Mouse (Mus musculus) hindbrain, embryonic 13.5 days (tissue): ENCODE results near the gene H2afv. TPM values are rescaled to one million over a fixed set of nuclear protein-coding genes. Genes with fewer than 3 reads are reported as not detected.
"Not testable (repeated sequence)": the region's sequence is repeated elsewhere in the genome, so short reads cannot be mapped to it uniquely, and the experiment has no call there.

ENCODE experiments used
- ATAC-seq: fragments of 200-750 bp; cut with Nextera tagmentation; 2 replicates; pipeline ENCODE4 v1.8.0; 2017; ENCODE audit warnings: moderate TSS enrichment; ENCODE audit not compliant: low FRiP score
- H3K27ac ChIP-seq: fragments of 300-500 bp; sonication (generic); 2 replicates; pipeline ENCODE4 v1.5.1; 2015; ENCODE audit warnings: inconsistent platforms, mild to moderate bottlenecking, moderate library complexity
- H3K27me3 ChIP-seq: fragments of 300-500 bp; sonication (generic); 2 replicates; pipeline ENCODE4 v1.6.1; 2015; ENCODE audit warnings: mild to moderate bottlenecking, inconsistent platforms
- H3K36me3 ChIP-seq: fragments of 300-500 bp; sonication (generic); 2 replicates; pipeline ENCODE4 v1.6.1; 2015; ENCODE audit warnings: mild to moderate bottlenecking, inconsistent platforms
- H3K4me1 ChIP-seq: fragments of 300-500 bp; sonication (generic); replicated peaks from 2 replicates; pipeline ENCODE4 v1.6.1; 2015; ENCODE audit warnings: inconsistent platforms
- H3K4me2 ChIP-seq: fragments of 300-500 bp; sonication (generic); 2 replicates; pipeline ENCODE4 v1.6.1; 2015; ENCODE audit warnings: inconsistent platforms, mild to moderate bottlenecking, moderate library complexity
- H3K4me3 ChIP-seq: fragments of 300-500 bp; sonication (generic); 2 replicates; pipeline ENCODE4 v1.5.1; 2015; ENCODE audit warnings: mild to moderate bottlenecking, inconsistent platforms
- H3K9ac ChIP-seq: fragments of 300-500 bp; sonication (generic); 2 replicates; pipeline ENCODE4 v1.6.1; 2015; ENCODE audit warnings: mild to moderate bottlenecking, inconsistent platforms
- H3K9me3 ChIP-seq: fragments of 300-500 bp; sonication (generic); 2 replicates; pipeline ENCODE4 v1.6.1; 2016; ENCODE audit warnings: inconsistent platforms
- WGBS: fragments of 180-500 bp; shearing (Covaris S2); methylation state at CpG from one replicate; pipeline ENCODE4 v1.1.7; 2015; 5-methylcytosine and 5-hydroxymethylcytosine counted together
- polyA plus RNA-seq: library from polyadenylated mRNA; unstranded; fragments of >200 nt; fragmentation: Nextera tagmentation; extraction: Ambion mirVana; gene quantifications from 2 replicates; pipeline ENCODE4 v1.2.1, GENCODE M21; 2015

Gene H2afv
- polyA plus RNA-seq, 1 experiment from 2014 or later: 381 TPM

DNA sequence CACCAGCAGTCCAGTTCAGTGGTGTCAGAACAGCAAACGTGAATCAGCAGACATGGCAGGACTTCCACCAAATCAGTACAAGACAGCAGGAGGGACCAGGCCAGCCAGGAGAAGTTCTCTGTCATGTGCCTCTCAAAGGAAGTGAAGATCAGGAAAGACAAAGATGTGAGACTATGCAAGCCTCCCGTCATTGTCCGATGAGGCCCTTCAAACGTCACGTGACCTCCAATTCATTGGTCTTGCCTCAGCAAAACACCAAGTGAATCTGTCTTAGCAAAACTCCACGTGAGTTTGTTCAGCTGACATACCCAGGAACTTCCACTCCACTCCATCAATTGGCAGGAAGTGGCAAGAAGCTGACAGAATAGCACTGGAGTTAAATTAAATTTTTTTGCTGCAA, 11.8 kb upstream of the H2afv start:
- no peak overlapping the region for H3K27ac ChIP-seq

DNA sequence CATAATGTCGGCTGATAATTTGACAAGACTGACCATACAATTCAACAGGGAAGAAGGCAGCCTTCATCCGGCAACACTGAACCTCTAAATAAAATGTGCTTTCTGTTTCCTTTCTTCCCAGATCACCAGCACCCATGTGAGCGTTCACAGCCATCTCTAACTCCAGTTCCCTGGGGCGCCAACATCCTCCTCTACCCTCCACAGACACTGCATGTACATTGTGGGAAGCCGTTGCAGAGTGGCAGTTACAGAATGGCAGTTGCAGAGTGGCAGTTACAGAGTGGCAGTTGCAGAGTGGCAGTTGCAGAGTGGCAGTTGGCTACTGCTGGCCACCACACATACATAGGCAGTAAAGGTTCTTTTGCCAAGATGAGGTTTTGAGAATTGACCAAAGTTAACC, 3.9 kb upstream of the H2afv start:
- H3K27me3 ChIP-seq, ATAC-seq: not testable (repeated sequence)

More for the DNA sequence above, 11.8 kb upstream of the H2afv start:
- ATAC-seq: no peak
- no peaks in the 10 kb centered on the region for H3K27me3 ChIP-seq
- H3K4me3 ChIP-seq: no peak overlapping the region
- H3K4me2 ChIP-seq: no peak overlapping the region
- no peaks in the 10 kb centered on the region for H3K4me1 ChIP-seq
- H3K9ac ChIP-seq: no peak overlapping the region
- H3K36me3 ChIP-seq: no peaks in the 10 kb centered on the region
- WGBS: 75% methylated on average over 6 of the region's 6 CpGs
- H3K9me3 ChIP-seq: 0 out of 2 replicates have a peak, but pooled peaks cover 2% of the 10 kb centered on the region

DNA sequence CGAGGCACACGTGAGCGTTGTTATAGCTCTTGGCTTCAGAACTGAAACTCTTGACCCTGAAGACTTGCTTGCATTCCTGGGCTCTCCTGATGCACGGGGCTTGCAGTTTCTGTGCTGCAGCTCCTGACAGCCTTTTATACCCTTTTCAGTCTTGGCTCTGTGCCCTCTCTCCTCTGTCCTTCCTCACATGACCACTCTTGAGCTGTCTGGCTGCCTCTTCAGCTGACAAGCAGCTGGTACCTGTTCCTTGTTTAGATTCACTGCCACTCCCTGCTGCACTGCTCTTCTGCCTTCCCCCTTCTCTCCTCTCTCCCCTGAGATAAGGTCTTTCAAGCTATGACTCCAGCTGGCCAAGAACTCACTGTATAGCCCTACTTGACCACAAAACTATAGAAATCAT, 3.2 kb upstream of the H2afv start:
- Histone ChIP-seq H3K9me3 (no peaks in the 10 kb centered on the region), H3K4me3 (no peak overlapping the region), H3K27me3 (no peaks in the 10 kb centered on the region), H3K36me3 (no peaks in the 10 kb centered on the region), H3K4me1 (peaks cover 11% of the 10 kb centered on the region), H3K9ac (no peak overlapping the region), H3K4me2 (no peak overlapping the region), H3K27ac (no peak overlapping the region)
- 92% methylated on average over 4 of the region's 4 CpGs for WGBS
- no peak for ATAC-seq

More for the DNA sequence above, 3.9 kb upstream of the H2afv start:
- H3K9me3 ChIP-seq, H3K4me1 ChIP-seq, H3K4me2 ChIP-seq, H3K9ac ChIP-seq, H3K27ac ChIP-seq, H3K36me3 ChIP-seq, H3K4me3 ChIP-seq: not testable (repeated sequence)
- WGBS: 94% methylated on average over 5 of the region's 5 CpGs

DNA sequence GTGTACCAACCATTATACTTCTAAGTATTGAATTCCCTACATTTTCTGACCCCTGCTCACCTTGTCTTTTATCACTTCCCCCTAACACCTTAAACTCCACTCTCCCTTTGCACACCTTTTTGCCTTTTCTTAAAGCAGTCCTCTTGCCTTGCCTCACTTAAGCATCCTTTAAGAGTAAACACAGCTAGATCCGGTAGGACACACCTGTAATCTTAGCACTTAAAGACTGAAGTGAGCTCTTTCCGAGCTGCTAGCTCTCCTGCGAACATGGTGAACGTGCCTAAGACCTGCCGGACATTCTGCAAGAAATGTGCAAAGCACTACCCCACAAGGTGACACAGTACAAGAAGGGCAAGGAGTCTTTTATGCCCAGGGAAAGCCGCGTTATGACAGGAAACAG, 1.7 kb upstream of the H2afv start:
- 93% methylated on average over 7 of the region's 7 CpGs for WGBS
- no peaks in the 10 kb centered on the region for H3K27me3 ChIP-seq
- peaks cover 11% of the 10 kb centered on the region for H3K4me1 ChIP-seq
- no peaks in the 10 kb centered on the region for H3K9me3 ChIP-seq
- H3K36me3 ChIP-seq: 0 out of 2 replicates have a peak, but pooled peaks cover 3% of the 10 kb centered on the region
- H3K4me3 ChIP-seq: no peak overlapping the region
- H3K4me2 ChIP-seq: no peak overlapping the region
- H3K9ac ChIP-seq: no peak overlapping the region
- no peak overlapping the region for H3K27ac ChIP-seq
- ATAC-seq: no peak

DNA sequence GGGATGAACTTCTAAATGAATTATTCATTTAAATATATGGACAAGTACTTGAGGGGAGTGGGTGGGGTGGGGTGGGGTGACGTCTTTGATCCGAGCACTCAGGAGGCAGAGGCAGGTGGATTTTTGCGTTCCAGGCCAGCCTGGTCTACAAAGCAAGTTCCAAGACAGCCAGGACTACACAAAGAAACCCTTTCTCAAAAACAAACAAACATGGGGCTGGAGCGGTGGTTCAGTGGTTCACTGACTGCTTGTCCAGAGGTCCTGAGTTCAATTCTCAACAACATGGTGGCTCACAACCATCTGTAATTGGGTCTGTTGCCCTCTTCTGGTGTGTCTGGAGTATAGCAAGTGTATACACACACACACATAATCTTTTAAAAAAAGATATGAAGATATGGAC, 1.2 kb upstream of the H2afv start:
- Histone ChIP-seq H3K4me1 (peaks cover 11% of the 10 kb centered on the region), H3K9me3 (no peaks in the 10 kb centered on the region), H3K27me3 (no peaks in the 10 kb centered on the region), H3K9ac (no peak overlapping the region), H3K27ac (no peak overlapping the region), H3K4me2 (peak overlapping the region; percentile 55; the same call in 1 of the 2 replicates), H3K36me3 (0 out of 2 replicates have a peak, but pooled peaks cover 3% of the 10 kb centered on the region), H3K4me3 (no peak overlapping the region)
- WGBS: 78% methylated on average over 4 of the region's 4 CpGs
- no peak for ATAC-seq

DNA sequence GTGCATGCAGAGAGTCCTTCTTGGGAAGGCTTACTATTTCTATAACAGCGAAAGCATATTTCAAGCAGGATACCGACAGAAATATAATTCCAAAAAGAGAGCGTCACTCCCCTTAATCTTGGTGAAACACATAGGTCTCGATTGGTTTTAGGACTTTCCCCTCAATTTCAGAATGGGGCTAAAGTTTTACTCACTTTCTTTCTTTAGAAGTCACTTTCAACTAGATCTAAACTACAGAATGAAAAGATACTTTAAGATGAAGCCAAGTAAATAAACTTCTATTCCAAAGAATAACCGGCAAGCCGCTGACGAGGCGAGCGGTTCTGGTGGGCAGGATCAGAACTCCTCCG, 541 bp downstream of the H2afv start:
- ATAC-seq: no peak
- H3K4me1 ChIP-seq: peaks cover 11% of the 10 kb centered on the region
- peak overlapping the region; percentile 89 for H3K9ac ChIP-seq
- WGBS: under 1% methylated on average over 10 of the region's 10 CpGs
- H3K4me2 ChIP-seq: peak overlapping the region; percentile 62
- H3K27ac ChIP-seq: peak overlapping the region; percentile 97
- 0 out of 2 replicates have a peak, but pooled peaks cover 5% of the 10 kb centered on the region for H3K36me3 ChIP-seq
- H3K27me3 ChIP-seq: no peaks in the 10 kb centered on the region
- peak overlapping the region; percentile 75 for H3K4me3 ChIP-seq
- no peaks in the 10 kb centered on the region for H3K9me3 ChIP-seq

DNA sequence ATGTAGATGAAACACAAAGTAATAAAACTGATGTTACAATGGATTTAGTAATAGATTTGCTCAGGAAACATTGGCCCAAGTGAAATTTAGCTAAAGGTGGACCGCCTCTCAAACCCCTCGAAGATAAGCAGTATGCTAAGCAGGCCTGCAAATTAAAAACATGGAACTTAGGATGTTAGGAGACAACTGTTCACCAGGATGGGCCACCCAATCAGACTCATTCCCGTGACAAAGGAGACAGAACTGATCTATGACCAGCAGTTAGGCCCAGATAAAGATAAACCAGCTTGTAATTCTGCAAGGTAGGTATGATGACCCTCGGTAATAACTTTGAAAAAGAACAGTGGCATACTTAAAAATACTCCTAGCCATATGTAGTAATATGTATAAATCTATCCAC, 1.1 kb downstream of the H2afv start:
- H3K27me3 ChIP-seq: no peaks in the 10 kb centered on the region
- peak overlapping the region; percentile 62 for H3K4me2 ChIP-seq
- 62% methylated on average over 4 of the region's 4 CpGs for WGBS
- ATAC-seq: no peak
- H3K4me3 ChIP-seq: peak overlapping the region; percentile 75
- peaks cover 11% of the 10 kb centered on the region for H3K4me1 ChIP-seq
- peak overlapping the region; percentile 89 for H3K9ac ChIP-seq
- no peaks in the 10 kb centered on the region for H3K9me3 ChIP-seq
- peaks cover 6% of the 10 kb centered on the region; the same call in 1 of the 2 replicates for H3K36me3 ChIP-seq
- H3K27ac ChIP-seq: no peak overlapping the region

DNA sequence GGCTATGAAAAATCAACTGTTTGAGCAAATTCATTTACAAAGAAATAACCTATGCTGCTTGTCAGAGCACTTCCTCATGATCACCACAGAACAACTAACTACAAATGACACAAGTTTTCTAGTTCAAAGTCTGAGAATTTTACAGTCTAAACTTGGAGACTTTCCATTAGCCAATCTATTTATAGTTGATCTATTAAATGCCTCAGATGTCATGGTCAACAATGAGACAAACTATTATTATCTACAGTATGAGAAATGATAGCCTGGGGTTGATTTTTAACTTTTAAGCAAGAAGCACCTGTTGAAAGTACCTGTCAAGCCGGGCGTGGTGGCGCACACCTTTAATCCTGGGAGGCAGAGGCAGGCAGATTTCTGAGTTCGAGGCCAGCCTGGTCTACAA, 1.7 kb downstream of the H2afv start:
- no peaks in the 10 kb centered on the region for H3K27me3 ChIP-seq
- no peak overlapping the region for H3K9ac ChIP-seq
- peak overlapping the region; percentile 62 for H3K4me2 ChIP-seq
- no peaks in the 10 kb centered on the region for H3K9me3 ChIP-seq
- ATAC-seq: no peak
- 99% methylated on average over 4 of the region's 4 CpGs for WGBS
- peaks cover 11% of the 10 kb centered on the region for H3K4me1 ChIP-seq
- H3K4me3 ChIP-seq: no peak overlapping the region
- H3K36me3 ChIP-seq: peaks cover 12% of the 10 kb centered on the region
- H3K27ac ChIP-seq: no peak overlapping the region

DNA sequence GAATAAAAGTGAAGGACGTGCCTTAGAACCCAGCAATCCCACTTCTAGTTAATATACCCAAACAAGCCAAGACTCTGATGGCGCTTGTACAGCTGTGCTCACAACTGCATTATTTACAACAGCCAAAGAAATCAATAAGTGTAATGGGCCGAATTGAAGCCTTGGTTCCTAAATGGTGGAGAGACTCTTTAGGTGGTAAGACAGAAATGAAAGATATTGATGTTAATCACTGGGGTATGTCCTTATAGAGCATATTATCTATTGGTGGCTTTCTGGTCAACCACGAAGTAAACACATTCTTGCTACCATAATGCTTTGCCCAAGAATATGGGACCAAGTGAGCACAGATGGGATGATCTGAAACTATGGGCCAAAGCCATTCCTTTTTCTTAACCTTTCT, 4.1 kb downstream of the H2afv start:
- Histone ChIP-seq H3K27me3 (no peaks in the 10 kb centered on the region), H3K27ac (no peak overlapping the region), H3K36me3 (peaks cover 33% of the 10 kb centered on the region), H3K4me2 (no peak overlapping the region), H3K4me1 (peaks cover 11% of the 10 kb centered on the region), H3K4me3 (no peak overlapping the region), H3K9ac (no peak overlapping the region), H3K9me3 (no peaks in the 10 kb centered on the region)
- WGBS: 89% methylated on average over 4 of the region's 4 CpGs
- ATAC-seq: no peak

DNA sequence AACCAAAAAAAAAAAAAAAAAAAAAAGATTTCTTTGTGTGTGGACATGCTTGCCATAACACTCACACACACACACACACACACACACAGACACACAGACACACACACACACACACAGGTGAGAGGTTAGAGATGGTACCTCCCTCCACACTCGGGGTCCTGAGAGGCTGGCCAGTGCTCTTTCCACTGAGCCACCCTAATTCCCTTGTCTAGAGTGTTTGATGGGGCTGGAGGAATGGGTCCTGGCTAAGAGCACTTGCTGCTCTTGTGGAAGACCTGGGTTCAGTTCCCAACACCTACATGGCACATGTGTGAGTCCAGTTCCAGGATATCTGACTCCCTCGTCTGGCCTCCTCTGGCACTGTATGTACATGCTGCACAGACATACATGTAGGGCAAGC, 6.6 kb downstream of the H2afv start:
- Histone ChIP-seq H3K4me3 (no peak overlapping the region), H3K9ac (no peak overlapping the region), H3K36me3 (peaks cover 53% of the 10 kb centered on the region), H3K4me1 (no peaks in the 10 kb centered on the region), H3K27me3 (no peaks in the 10 kb centered on the region), H3K9me3 (no peaks in the 10 kb centered on the region), H3K4me2 (no peak overlapping the region), H3K27ac (no peak overlapping the region)
- no peak for ATAC-seq
- WGBS: 95% methylated on average over 2 of the region's 2 CpGs

DNA sequence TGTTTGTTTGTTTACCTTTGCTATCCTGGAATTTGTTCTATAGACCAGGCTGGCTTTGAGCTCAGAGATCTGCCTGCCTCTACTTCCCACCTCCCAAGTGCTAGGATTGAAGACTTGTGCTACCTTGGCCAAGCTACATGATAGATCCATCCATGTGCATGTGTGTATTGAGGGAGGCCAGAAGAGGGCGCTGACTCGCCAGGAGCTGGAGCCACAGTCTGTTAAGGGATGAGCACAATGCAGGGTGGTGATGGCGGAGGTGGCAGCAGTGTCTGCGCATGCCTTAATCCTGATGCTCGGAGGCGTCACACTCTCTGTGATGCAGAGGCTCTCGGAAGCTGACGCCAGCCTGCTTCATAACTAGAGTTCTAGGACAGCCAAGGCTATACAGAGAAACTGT, 7.8 kb downstream of the H2afv start:
- H3K4me3 ChIP-seq: no peak overlapping the region
- 63% methylated on average over 8 of the region's 8 CpGs for WGBS
- H3K9ac ChIP-seq: no peak overlapping the region
- ATAC-seq: no peak
- peaks cover 66% of the 10 kb centered on the region for H3K36me3 ChIP-seq
- no peaks in the 10 kb centered on the region for H3K27me3 ChIP-seq
- H3K9me3 ChIP-seq: no peaks in the 10 kb centered on the region
- no peak overlapping the region for H3K4me2 ChIP-seq
- H3K27ac ChIP-seq: no peak overlapping the region
- H3K4me1 ChIP-seq: no peaks in the 10 kb centered on the region

DNA sequence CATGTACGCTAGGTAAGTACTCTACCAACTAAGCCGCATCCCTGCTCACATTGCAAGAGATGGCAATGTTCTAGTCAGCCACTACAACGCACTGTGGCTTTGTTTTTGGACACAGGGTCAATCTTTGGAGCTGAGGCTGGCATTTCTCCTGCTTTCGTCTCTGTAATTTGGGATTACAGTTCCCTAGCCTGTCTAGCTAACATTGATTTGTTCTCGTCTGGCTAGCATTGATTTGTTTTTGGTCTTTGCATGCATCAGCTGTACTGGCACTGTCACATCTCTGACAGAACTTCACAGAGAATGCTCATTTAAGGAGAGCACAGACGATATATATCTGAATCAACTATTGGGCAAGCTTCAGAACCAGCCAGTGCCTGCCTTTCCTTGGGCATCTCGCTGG, 14.1 kb downstream of the H2afv start:
- Histone ChIP-seq H3K36me3 (peaks cover 85% of the 10 kb centered on the region), H3K4me1 (no peaks in the 10 kb centered on the region), H3K9me3 (no peaks in the 10 kb centered on the region), H3K27me3 (no peaks in the 10 kb centered on the region), H3K4me2 (no peak overlapping the region), H3K4me3 (no peak overlapping the region), H3K27ac (no peak overlapping the region), H3K9ac (no peak overlapping the region)
- WGBS: 94% methylated on average over 7 of the region's 7 CpGs
- ATAC-seq: no peak

DNA sequence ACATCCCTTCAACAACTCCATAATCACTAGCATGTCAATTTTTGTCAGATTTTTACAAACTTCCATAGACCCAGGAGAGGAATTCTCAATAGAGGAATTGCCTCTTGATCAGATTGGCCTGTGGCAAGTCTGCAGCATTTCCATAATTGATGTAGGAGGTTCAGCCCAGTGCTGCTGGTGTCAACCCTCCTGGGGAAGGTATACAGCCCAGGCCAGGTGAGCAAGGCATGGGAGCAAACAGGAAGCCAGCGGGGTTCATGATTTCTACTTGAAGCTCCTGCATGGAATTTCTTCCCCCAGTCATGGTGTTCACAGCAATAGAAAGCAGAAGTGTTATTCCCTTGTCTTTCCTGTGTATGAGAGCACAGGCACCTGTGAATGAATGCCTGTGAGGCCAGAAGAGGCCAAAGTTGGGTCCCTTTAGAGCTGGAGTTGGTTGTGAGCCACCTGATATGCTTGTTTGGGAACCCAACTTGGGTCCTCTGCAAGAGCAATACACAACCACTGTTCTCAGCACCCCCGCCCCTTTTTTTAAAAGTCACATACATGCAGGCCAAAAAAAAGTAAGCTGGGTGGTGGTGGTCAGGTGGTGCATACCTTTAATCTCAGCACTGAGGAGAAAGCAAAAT, 23.4 kb downstream of the H2afv start:
- Histone ChIP-seq H3K9me3 (no peaks in the 10 kb centered on the region), H3K4me3 (no peak overlapping the region), H3K4me1 (peaks cover 19% of the 10 kb centered on the region), H3K27me3 (no peaks in the 10 kb centered on the region), H3K4me2 (no peak overlapping the region), H3K9ac (no peak overlapping the region), H3K27ac (no peak overlapping the region), H3K36me3 (peaks cover 54% of the 10 kb centered on the region)
- no peak for ATAC-seq
- WGBS: 75% methylated on average over 2 of the region's 2 CpGs
